Mouse (Mus musculus) embryo, embryonic 10.5 days (tissue): ENCODE data around the gene Ptbp2.

Source experiments
- DNase-seq: peaks from one replicate; pipeline ENCODE4 v3.0.0-alpha.2; 2015; ENCODE audit warnings: low spot score

Gene Ptbp2

DNA sequence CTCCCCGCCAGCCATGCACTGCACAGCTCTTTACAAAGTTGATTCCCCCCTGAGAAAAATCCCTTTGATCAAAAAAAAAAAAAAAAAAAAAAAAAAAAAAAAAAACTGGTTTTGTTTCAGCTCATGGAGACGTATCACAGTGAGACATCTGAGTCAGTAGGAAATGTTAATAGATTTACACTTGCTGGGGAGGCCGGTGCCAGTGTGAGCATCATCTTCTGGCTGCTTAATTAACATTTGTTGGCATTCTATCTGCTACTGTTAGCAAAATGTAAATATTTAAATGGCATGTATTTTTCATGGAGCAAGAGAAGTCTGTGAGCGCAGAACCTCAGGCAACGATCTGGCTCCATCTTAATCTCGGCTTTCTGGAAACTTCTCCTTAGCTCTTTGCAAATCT lies 99.5 kb downstream of the Ptbp2 start:
- no peak for DNase-seq
